In genomic region chr1:87154501-87155120, GRCm38 (mm10) we compare ENCODE assay signal across 10 mouse cellular contexts. TPM values are rescaled to one million over a fixed set of nuclear protein-coding genes. Genes with fewer than 3 reads are reported as not detected.
A peak's percentile ranks its signal among the peaks of the same experiment; 100 is the strongest.
DNase-seq lines count a peak whose midpoint lies in the region; ATAC-seq and TF ChIP-seq lines count a peak whose summit lies in the region.
"Had no signal": no experiment of that assay in that cellular context is flagged by ENCODE, and none has a peak within 500 bp of the region (broad histone marks: within the 10 kb centered on the region; RNA-seq: fewer than 3 reads in every experiment).

No protein-coding gene starts in this region.

- intact Hi-C loops in heart, postnatal 14 days (cut with DNase I), result no loop called here

- no peak for DNase-seq in heart, postnatal 14 days
- no peak for DNase-seq in ES-E14 (ENCODE audit: low read depth, low spot score)
- DNase-seq in hindbrain, embryonic 11.5 days (ENCODE audit: low spot score), result peak; percentile 54
- no peak for DNase-seq in ovary, postnatal 14 days (ENCODE audit: low spot score)
- DNase-seq in spleen, adult 12 weeks (ENCODE audit: low spot score), result no peak
- DNase-seq in lung, adult 18-20 months, result no peak
- DNase-seq: heart, postnatal 4 days had no signal

- peak overlapping the region; percentile 51 for H3K4me3 ChIP-seq in heart, embryonic 13.5 days
- H3K4me3 ChIP-seq in ES-E14 (ENCODE audit: insufficient read depth in 1 of 2, low read depth in 1 of 2, low read length in 2 of 2, poor library complexity in 1 of 2, severe bottlenecking in 1 of 2), result peak overlapping the region; percentile 43 to 59
- H3K4me3 ChIP-seq in hindbrain, embryonic 11.5 days (ENCODE audit: low read depth, low read length), result peak overlapping the region; percentile 41
- peak overlapping the region; percentile 45 for H3K4me3 ChIP-seq in midbrain, embryonic 12.5 days

- peaks cover 100% of the 10 kb centered on the region for H3K27me3 ChIP-seq in heart, embryonic 13.5 days (replicated peaks)
- peaks cover 81% of the 10 kb centered on the region for H3K27me3 ChIP-seq in hindbrain, embryonic 11.5 days (ENCODE audit: control insufficient read depth, insufficient read depth, low read length)
- H3K27me3 ChIP-seq in midbrain, embryonic 12.5 days, result peaks cover 98% of the 10 kb centered on the region

- H3K9me3 ChIP-seq in heart, embryonic 13.5 days, result no peaks in the 10 kb centered on the region
- H3K9me3 ChIP-seq in ES-E14 (ENCODE audit: control insufficient read depth, insufficient read depth, low read depth, low read length), result no peaks in the 10 kb centered on the region
- no peaks in the 10 kb centered on the region for H3K9me3 ChIP-seq in hindbrain, embryonic 11.5 days (ENCODE audit: control insufficient read depth, low read length)
- H3K9me3 ChIP-seq in midbrain, embryonic 12.5 days, result no peaks in the 10 kb centered on the region

- no peak for ATAC-seq in heart, embryonic 13.5 days (ENCODE audit: extremely low read depth, insufficient number of reproducible peaks, low FRiP score, low TSS enrichment)
- ATAC-seq in hindbrain, embryonic 11.5 days (ENCODE audit: low FRiP score), result no peak
- no peak for ATAC-seq in midbrain, embryonic 12.5 days (ENCODE audit: low FRiP score, low read depth)

- no peaks in the 10 kb centered on the region for H3K36me3 ChIP-seq in heart, embryonic 13.5 days
- H3K36me3 ChIP-seq in ES-E14 (ENCODE audit: control insufficient read depth, insufficient read depth, low read length, poor library complexity, severe bottlenecking), result no peaks in the 10 kb centered on the region
- H3K36me3 ChIP-seq in hindbrain, embryonic 11.5 days (ENCODE audit: control insufficient read depth, insufficient read depth, low read length), result no peaks in the 10 kb centered on the region
- H3K36me3 ChIP-seq in midbrain, embryonic 12.5 days, result no peaks in the 10 kb centered on the region

- peaks cover 25% of the 10 kb centered on the region for H3K4me1 ChIP-seq in heart, embryonic 13.5 days
- H3K4me1 ChIP-seq in ES-E14 (ENCODE audit: control insufficient read depth in 2 of 2, insufficient read depth in 2 of 2, low read length in 2 of 2, poor library complexity in 1 of 2), result peaks cover 0 to 3% of the 10 kb centered on the region in 2 experiments; a peak in 1 of 4 replicates
- peaks cover 8% of the 10 kb centered on the region; the same call in 1 of the 2 replicates for H3K4me1 ChIP-seq in hindbrain, embryonic 11.5 days (replicated peaks; ENCODE audit: control insufficient read depth, insufficient read depth, low read length)
- peaks cover 18% of the 10 kb centered on the region for H3K4me1 ChIP-seq in midbrain, embryonic 12.5 days

- in situ Hi-C loops in ES-E14 (cut with MboI; ENCODE audit: low sequenced_read_pairs in 2 of 2, unreplicated experiment in 2 of 2), result no loop called here

- peak overlapping the region; percentile 33; the same call in 1 of the 2 replicates for H3K9ac ChIP-seq in heart, embryonic 13.5 days
- H3K9ac ChIP-seq in ES-E14 (ENCODE audit: insufficient read depth, low read depth, low read length, poor library complexity, severe bottlenecking), result peak overlapping the region; percentile 54
- H3K9ac ChIP-seq in hindbrain, embryonic 11.5 days (ENCODE audit: low read depth, low read length), result 0 out of 2 replicates have a peak overlapping the region, but pooled peaks have one; percentile 34
- 0 out of 2 replicates have a peak overlapping the region, but pooled peaks have one; percentile 31 for H3K9ac ChIP-seq in midbrain, embryonic 12.5 days (replicated peaks)

- H3K27ac ChIP-seq in heart, embryonic 13.5 days (replicated peaks), result no peak overlapping the region
- no peak overlapping the region for H3K27ac ChIP-seq in ES-E14 (ENCODE audit: insufficient read depth, low read depth, low read length, poor library complexity, severe bottlenecking)
- H3K27ac ChIP-seq in hindbrain, embryonic 11.5 days (ENCODE audit: low read depth, low read length), result no peak overlapping the region
- no peak overlapping the region for H3K27ac ChIP-seq in midbrain, embryonic 12.5 days (replicated peaks)

- H3K4me2 ChIP-seq in heart, embryonic 13.5 days, result peak overlapping the region; percentile 74
- H3K4me2 ChIP-seq in hindbrain, embryonic 11.5 days (replicated peaks; ENCODE audit: low read depth, low read length), result peak overlapping the region; percentile 74
- H3K4me2 ChIP-seq in midbrain, embryonic 12.5 days (replicated peaks), result peak overlapping the region; percentile 68

- 2% methylated on average over 58 of the region's 58 CpGs for WGBS in heart, embryonic 13.5 days
- 2% methylated on average over 58 of the region's 58 CpGs for WGBS in hindbrain, embryonic 11.5 days
- 2% methylated on average over 56 of the region's 58 CpGs for WGBS in midbrain, embryonic 12.5 days

TF ChIP-seq in ES-E14, 5 proteins besides CTCF, POLR2A, EP300 and RAD21:
- TF ChIP-seq ZC3H11A (IDR thresholded peaks at IDR 0.05; ENCODE audit: borderline replicate concordance, low read depth, low read length) (no peak), MAFK (IDR thresholded peaks at IDR 0.05; ENCODE audit: insufficient read depth, low read depth, low read length) (no peak), HCFC1 (IDR thresholded peaks at IDR 0.05; ENCODE audit: borderline replicate concordance, insufficient read depth, low read length) (no peak), ZNF384 (IDR thresholded peaks at IDR 0.05; ENCODE audit: low read depth, low read length) (no peak), CHD2 (IDR thresholded peaks at IDR 0.05; ENCODE audit: low read depth, low read length) (no peak)

RNA-seq across cellular contexts. Expression of gene Ecel1, which starts 1.7 kb away (rescaled TPM):
- polyA plus RNA-seq in heart, embryonic 13.5 days (2015; fragmentation: Nextera tagmentation; extraction: Ambion mirVana), result 0.79 and 1.0 TPM in 2 replicates
- not detected for total RNA-seq in heart, postnatal 14 days (2021)
- total RNA-seq in ES-E14 (2012; rRNA removed), result 1.1 and 2.9 TPM in 2 replicates
- polyA plus RNA-seq in hindbrain, embryonic 11.5 days (2014; fragmentation: Nextera tagmentation; extraction: Ambion mirVana), result 10.0 and 14.7 TPM in 2 replicates
- 7.5 and 8.8 TPM in 2 replicates for polyA plus RNA-seq in midbrain, embryonic 12.5 days (2016; fragmentation: Nextera tagmentation; extraction: Ambion mirVana)
- total RNA-seq: monocyte, adult 5-6 weeks had no signal

RNA-seq across cellular contexts. Expression of gene Prss56, which starts 28.5 kb away (rescaled TPM):
- polyA plus RNA-seq in heart, embryonic 13.5 days (2015; fragmentation: Nextera tagmentation; extraction: Ambion mirVana), result 0.11 TPM in 1 of 2 replicates, not detected in the other
- total RNA-seq in heart, postnatal 14 days (2021), result not detected
- total RNA-seq in ES-E14 (2012; rRNA removed), result 0.36 and 0.37 TPM in 2 replicates
- polyA plus RNA-seq in hindbrain, embryonic 11.5 days (2014; fragmentation: Nextera tagmentation; extraction: Ambion mirVana), result 1.9 and 3.3 TPM in 2 replicates
- polyA plus RNA-seq in midbrain, embryonic 12.5 days (2016; fragmentation: Nextera tagmentation; extraction: Ambion mirVana), result 0.08 and 0.17 TPM in 2 replicates
- total RNA-seq: heart, postnatal 4 days; monocyte, adult 5-6 weeks had no signal

RNA-seq across cellular contexts. Expression of gene Akp3, which starts 29.8 kb away (rescaled TPM):
- not detected in 2 replicates for polyA plus RNA-seq in heart, embryonic 13.5 days (2015; fragmentation: Nextera tagmentation; extraction: Ambion mirVana)
- total RNA-seq in heart, postnatal 14 days (2021), result not detected
- total RNA-seq in ES-E14 (2012; rRNA removed), result not detected in 2 replicates
- not detected in 2 replicates for polyA plus RNA-seq in hindbrain, embryonic 11.5 days (2014; fragmentation: Nextera tagmentation; extraction: Ambion mirVana)
- not detected in 2 replicates for polyA plus RNA-seq in midbrain, embryonic 12.5 days (2016; fragmentation: Nextera tagmentation; extraction: Ambion mirVana)
- total RNA-seq: heart, postnatal 4 days; monocyte, adult 5-6 weeks had no signal

RNA-seq across cellular contexts. Expression of gene Chrnd, which starts 35.8 kb away (rescaled TPM):
- not detected in 2 replicates for polyA plus RNA-seq in heart, embryonic 13.5 days (2015; fragmentation: Nextera tagmentation; extraction: Ambion mirVana)
- not detected for total RNA-seq in heart, postnatal 14 days (2021)
- total RNA-seq in ES-E14 (2012; rRNA removed), result 0.13 TPM in 1 of 2 replicates, not detected in the other
- polyA plus RNA-seq in hindbrain, embryonic 11.5 days (2014; fragmentation: Nextera tagmentation; extraction: Ambion mirVana), result 0.47 TPM in 1 of 2 replicates, not detected in the other
- polyA plus RNA-seq in midbrain, embryonic 12.5 days (2016; fragmentation: Nextera tagmentation; extraction: Ambion mirVana), result not detected in 2 replicates
- total RNA-seq: heart, postnatal 4 days; monocyte, adult 5-6 weeks had no signal

RNA-seq across cellular contexts. Expression of gene Chrng, which starts 49.8 kb away (rescaled TPM):
- polyA plus RNA-seq in heart, embryonic 13.5 days (2015; fragmentation: Nextera tagmentation; extraction: Ambion mirVana), result 0.67 and 1.2 TPM in 2 replicates
- total RNA-seq in heart, postnatal 14 days (2021), result not detected
- 0.13 and 0.16 TPM in 2 replicates for total RNA-seq in ES-E14 (2012; rRNA removed)
- 0.73 and 1.0 TPM in 2 replicates for polyA plus RNA-seq in hindbrain, embryonic 11.5 days (2014; fragmentation: Nextera tagmentation; extraction: Ambion mirVana)
- polyA plus RNA-seq in midbrain, embryonic 12.5 days (2016; fragmentation: Nextera tagmentation; extraction: Ambion mirVana), result not detected in 2 replicates
- total RNA-seq: monocyte, adult 5-6 weeks had no signal
